Mouse (Mus musculus): ENCODE data around the gene Tnnt2.

DNA sequence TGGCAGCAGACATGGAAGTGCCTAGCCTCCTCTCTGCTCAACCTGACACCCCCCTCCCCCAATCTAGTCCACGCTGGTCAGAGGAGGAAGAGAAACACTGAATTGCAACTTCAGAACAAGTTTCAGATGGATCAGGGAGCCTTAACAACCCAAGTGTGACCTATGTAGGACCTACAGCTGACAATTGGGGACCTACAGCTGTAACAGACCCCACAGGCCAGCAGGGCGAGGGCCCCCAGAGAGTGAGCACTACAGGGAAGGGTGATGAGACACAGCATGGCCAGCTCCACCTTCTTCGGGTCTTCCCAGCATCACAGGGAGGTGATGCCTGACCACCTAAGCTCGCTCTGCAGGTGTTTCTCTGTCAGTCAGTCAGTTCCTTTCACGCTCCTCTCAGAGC lies 24.9 kb downstream of the Tnnt2 start:
- TF ChIP-seq POLR2A (IDR thresholded peaks at IDR 0.05; ENCODE audit: extremely low read depth, insufficient read depth, low read length) (no peak), CTCF (IDR thresholded peaks at IDR 0.05; ENCODE audit: low read depth, low read length) (no peak)
